Mouse (Mus musculus): ENCODE measurements around the gene Lrrtm4. TPM values are rescaled to one million over a fixed set of nuclear protein-coding genes. Genes with fewer than 3 reads are reported as not detected.

The Lrrtm4 gene
- polyA plus RNA-seq, 1 experiment from 2014 or later = not detected

DNA sequence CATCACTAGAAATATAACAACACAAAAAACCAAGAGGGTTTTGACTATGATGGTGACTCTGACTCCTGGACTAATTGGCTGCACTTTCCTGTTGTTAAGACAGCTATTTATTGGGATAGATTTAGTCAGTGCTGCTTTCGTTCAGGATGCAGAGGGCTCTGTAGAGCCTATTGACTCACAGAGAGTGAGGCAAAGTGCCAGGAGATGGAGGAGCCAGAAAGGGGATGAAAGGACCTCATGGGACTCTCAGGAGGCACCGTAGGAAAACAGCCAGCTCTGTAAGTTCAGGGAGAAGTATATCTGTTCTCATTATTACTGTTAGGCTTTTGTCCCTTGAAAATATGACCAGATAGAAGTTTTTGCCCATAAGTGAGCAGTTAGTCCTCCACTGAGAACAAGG, 190.8 kb downstream of the Lrrtm4 start:
- 91% methylated on average over 2 of the region's 2 CpGs for WGBS (ENCODE audit: missing documents)
- H3K79me2 ChIP-seq (ENCODE audit: inconsistent target) = no peaks in the 10 kb centered on the region
- H3K4me3 ChIP-seq (ENCODE audit: inconsistent target) = no peak overlapping the region
- no peaks in the 10 kb centered on the region for H3K36me3 ChIP-seq (ENCODE audit: inconsistent target)
- no peak overlapping the region for H3K27ac ChIP-seq

DNA sequence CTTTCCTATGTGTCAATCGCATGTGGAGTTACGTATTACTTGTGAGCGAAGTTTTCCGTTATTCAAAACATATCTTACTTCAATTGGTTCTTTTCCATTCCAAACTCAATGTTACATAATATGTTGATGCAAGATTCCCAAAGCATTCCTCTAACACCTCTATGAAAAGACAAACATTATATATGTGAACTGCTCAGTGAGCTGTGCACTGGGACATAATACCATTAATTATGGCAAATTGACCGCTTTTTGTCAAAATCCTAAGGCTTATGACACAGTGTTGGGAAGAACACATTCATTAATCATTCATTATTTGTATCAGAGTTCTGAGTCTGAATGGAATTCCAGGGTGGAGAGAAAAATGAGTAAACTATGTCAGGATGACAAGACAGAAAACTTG, 191.6 kb downstream of the Lrrtm4 start:
- 93% methylated on average over 5 of the region's 5 CpGs for WGBS (ENCODE audit: missing documents)
- Histone ChIP-seq H3K4me3 (ENCODE audit: inconsistent target) (no peak overlapping the region), H3K79me2 (ENCODE audit: inconsistent target) (no peaks in the 10 kb centered on the region), H3K36me3 (ENCODE audit: inconsistent target) (no peaks in the 10 kb centered on the region), H3K27ac (no peak overlapping the region)

DNA sequence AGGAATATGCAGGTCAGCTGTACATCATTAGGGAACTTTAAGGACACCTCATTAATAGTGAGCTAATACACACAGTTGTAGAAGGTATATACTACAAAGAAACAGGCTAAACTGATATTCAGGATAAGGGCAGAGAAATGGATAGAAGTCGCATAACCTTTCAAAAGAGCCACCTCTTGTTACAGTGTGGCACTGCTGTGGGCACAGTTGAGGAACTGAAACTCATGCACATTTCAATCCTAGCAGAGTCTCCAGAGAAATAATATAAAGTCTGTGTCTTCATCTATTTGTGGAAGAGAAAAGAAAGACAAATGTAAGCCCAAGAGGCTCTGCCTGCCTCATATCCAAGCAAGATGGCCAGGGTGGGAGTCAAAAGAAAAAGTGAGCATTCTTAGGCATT, 242.9 kb downstream of the Lrrtm4 start:
- Histone ChIP-seq H3K4me3 (ENCODE audit: inconsistent target) (no peak overlapping the region), H3K79me2 (ENCODE audit: inconsistent target) (no peaks in the 10 kb centered on the region), H3K27ac (no peak overlapping the region), H3K36me3 (ENCODE audit: inconsistent target) (no peaks in the 10 kb centered on the region)
- 18% methylated on average over 1 of the region's 1 CpGs for WGBS (ENCODE audit: missing documents)

DNA sequence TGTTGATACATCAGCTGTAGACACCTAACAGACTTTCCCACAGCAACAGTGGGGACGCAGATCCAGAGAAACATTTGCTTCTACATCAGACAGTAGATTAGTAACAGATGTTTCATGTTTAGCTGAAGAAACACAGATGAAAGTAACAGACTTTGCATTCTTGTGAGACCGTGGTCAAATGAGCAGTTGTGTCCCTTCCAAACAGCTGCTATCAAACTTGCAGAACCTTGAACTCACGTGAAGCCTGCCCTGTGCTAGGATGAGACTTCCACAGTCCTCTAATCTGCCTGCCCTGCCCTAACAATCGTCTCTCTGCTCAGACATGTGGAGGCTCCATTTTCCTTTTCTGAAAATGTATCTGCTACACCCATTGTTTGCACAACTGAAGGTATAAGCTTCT, 245.3 kb downstream of the Lrrtm4 start:
- H3K36me3 ChIP-seq (ENCODE audit: inconsistent target) = no peaks in the 10 kb centered on the region
- WGBS (ENCODE audit: missing documents) = 93% methylated on average over 4 of the region's 4 CpGs
- H3K4me3 ChIP-seq (ENCODE audit: inconsistent target) = no peak overlapping the region
- H3K79me2 ChIP-seq (ENCODE audit: inconsistent target) = no peaks in the 10 kb centered on the region
- H3K27ac ChIP-seq = no peak overlapping the region

DNA sequence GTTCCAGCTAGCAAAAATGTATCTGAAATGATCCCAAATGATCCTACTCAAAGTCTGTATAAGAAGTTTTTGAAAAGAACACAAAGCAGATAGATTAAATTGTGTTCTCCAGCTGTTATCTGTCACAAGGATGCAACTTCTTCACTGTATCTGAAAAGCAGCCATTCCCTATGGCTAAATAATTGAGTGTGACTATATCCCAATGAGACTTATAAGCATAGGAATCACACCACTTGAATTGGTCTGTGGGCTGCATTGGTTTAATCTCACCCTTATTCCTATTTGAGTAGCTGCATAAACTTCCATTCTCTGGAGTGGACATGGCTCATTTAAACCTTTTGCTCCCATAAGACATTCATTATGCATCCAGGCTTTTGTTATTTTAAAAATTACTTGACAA, 245.9 kb downstream of the Lrrtm4 start:
- H3K79me2 ChIP-seq (ENCODE audit: inconsistent target) = no peaks in the 10 kb centered on the region
- H3K27ac ChIP-seq = no peak overlapping the region

DNA sequence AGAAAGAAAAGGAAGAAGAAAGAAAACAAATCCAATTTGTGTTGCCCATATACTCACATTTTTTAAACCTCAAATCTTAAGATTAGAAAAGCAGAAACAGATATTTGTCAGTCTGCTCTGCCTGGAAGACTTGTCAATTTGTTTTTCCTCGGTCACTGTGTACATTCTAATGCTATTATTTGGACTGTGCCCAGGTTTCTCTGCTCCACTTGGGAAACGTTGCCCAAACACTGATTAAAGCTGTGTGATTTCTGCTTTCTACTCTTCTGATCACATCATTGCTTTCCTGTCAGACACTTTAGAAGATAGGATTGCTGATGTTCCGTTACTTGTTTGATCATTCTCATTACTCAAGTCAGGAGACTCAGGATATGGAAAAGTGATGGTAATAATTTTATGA, 247.1 kb downstream of the Lrrtm4 start:
- H3K27ac ChIP-seq = no peak overlapping the region
- H3K4me3 ChIP-seq (ENCODE audit: inconsistent target) = no peak overlapping the region
- WGBS (ENCODE audit: missing documents) = 96% methylated on average over 3 of the region's 3 CpGs
- H3K36me3 ChIP-seq (ENCODE audit: inconsistent target) = no peaks in the 10 kb centered on the region
- no peaks in the 10 kb centered on the region for H3K79me2 ChIP-seq (ENCODE audit: inconsistent target)

More for the DNA sequence above, 245.9 kb downstream of the Lrrtm4 start:
- no peak overlapping the region for H3K4me3 ChIP-seq (ENCODE audit: inconsistent target)
- no peaks in the 10 kb centered on the region for H3K36me3 ChIP-seq (ENCODE audit: inconsistent target)

DNA sequence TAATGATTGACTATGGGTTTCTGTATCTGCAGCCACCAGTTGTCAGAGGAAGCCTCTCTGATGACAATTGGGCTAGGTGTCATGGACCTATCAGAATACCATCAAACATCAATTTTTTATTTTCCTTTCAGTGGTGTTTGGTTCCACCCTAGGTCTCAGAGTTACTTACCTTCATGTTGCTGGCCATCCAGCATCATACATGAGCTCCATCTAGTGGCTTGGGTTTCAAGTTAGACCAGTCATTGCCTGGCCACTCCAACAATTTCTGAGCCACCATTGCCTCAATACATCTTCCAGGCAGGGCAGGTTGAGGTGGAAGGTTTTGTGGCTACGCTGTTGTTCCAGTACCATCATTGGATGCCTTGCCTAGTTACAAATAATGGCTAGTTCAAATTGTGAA, 268.3 kb downstream of the Lrrtm4 start:
- Histone ChIP-seq H3K27ac (no peak overlapping the region), H3K79me2 (ENCODE audit: inconsistent target) (no peaks in the 10 kb centered on the region), H3K36me3 (ENCODE audit: inconsistent target) (no peaks in the 10 kb centered on the region), H3K4me3 (ENCODE audit: inconsistent target) (no peak overlapping the region)
- WGBS (ENCODE audit: missing documents) = 89% methylated on average over 1 of the region's 1 CpGs

DNA sequence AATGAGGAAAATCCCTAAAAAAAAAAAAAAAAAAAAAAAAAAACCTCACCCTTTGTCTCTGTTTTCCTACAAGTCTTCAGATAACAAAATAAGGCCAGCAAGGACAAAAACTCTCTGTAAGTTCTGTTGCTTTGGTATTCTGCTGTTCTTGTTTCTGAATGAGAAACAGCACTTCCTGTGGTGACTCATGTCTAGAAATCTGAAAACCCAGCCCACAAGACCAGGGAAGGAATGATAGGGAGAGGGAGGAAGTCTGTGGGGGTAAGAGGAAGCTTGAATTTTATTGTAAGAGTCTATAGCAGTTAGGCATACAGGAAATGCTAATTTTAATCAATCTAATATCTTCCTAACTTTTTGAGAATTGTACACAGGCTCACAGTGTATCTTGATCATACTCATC, 283.2 kb downstream of the Lrrtm4 start:
- no peak overlapping the region for H3K4me3 ChIP-seq (ENCODE audit: inconsistent target)
- no peak overlapping the region for H3K27ac ChIP-seq
- no peaks in the 10 kb centered on the region for H3K79me2 ChIP-seq (ENCODE audit: inconsistent target)
- no peaks in the 10 kb centered on the region for H3K36me3 ChIP-seq (ENCODE audit: inconsistent target)

DNA sequence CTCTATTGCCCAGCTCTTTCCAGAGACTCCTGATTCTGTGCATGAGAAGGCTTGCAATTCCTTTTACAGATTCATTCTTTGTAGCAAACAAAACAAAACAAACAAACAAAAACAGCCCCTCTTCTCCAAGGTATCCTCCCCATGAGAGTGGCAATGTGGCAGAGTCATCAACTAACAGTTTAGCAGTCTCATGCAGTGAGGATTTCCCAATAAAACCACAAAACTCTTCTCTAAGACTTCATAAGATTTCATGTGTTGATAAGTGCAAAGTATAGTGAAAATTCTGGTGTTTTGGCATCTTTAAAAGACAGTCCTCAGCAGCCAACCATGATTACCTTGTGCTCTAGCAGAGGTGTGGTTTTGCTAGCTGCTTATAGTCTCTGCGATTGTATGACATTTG, 284.9 kb downstream of the Lrrtm4 start:
- Histone ChIP-seq H3K27ac (no peak overlapping the region), H3K36me3 (ENCODE audit: inconsistent target) (no peaks in the 10 kb centered on the region), H3K4me3 (ENCODE audit: inconsistent target) (no peak overlapping the region), H3K79me2 (ENCODE audit: inconsistent target) (no peaks in the 10 kb centered on the region)
- WGBS (ENCODE audit: missing documents) = 9% methylated on average over 1 of the region's 1 CpGs

DNA sequence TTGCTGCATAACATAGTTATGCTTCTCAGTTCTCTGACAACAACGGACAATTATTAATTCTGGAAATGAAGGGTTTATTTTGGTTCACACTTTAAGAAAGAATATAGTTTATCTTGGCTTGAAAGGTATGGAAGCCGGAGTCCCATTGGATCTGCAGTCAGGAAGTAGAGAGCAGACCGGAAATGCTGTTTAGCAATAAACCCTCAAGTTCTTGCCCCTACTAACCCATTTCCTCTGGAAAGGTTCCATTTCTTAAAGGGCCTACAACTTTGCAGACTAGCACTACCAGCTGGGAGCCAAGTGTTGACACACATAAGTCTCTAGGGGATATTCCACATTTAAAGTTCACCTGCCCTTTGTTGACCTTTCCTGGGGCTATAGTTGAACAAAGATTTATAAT, 309.7 kb downstream of the Lrrtm4 start:
- Histone ChIP-seq H3K79me2 (ENCODE audit: inconsistent target) (no peaks in the 10 kb centered on the region), H3K36me3 (ENCODE audit: inconsistent target) (no peaks in the 10 kb centered on the region), H3K27ac (no peak overlapping the region), H3K4me3 (ENCODE audit: inconsistent target) (no peak overlapping the region)
- WGBS (ENCODE audit: missing documents) = 68% methylated on average over 3 of the region's 3 CpGs

DNA sequence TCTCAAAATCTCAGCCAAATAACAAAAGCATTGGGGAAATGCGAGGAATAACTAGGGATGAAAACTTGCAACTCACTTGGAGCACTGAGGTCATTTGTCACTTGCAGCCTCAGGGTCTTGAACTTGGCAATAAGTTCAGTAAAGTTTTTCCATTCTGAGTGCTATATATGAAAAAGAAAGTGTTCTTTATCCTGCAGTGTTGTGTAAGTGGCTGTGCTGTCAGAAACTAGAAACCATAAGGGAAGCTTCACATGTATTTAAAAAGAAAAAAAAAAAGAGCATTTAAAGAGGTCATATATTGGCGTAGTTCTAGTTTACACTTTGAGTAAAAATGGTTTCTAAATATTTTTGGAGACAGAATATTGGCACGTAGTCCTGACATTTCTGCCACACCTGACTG, 313.1 kb downstream of the Lrrtm4 start:
- 88% methylated on average over 3 of the region's 3 CpGs for WGBS (ENCODE audit: missing documents)
- no peak overlapping the region for H3K27ac ChIP-seq
- H3K79me2 ChIP-seq (ENCODE audit: inconsistent target) = no peaks in the 10 kb centered on the region
- no peaks in the 10 kb centered on the region for H3K36me3 ChIP-seq (ENCODE audit: inconsistent target)
- no peak overlapping the region for H3K4me3 ChIP-seq (ENCODE audit: inconsistent target)

DNA sequence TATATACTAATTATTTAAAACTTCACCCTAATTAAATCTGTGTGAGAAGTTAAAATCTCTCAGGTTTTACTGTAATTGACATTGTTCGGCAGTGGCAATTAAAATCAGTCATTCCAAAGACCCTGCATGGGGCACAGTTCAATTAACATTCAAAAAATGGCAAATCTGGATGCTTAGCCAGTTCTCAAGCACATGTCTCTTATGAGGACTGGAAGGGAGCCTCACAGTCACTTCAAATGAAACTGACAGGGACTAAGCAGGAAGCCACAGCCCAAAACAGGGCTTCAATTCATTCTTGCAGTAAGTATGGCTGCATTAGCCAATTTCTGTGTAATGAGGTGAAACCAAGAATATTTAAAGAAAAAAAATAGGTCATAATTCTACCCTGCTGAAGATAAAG, 333.6 kb downstream of the Lrrtm4 start:
- WGBS (ENCODE audit: missing documents) = 88% methylated on average over 1 of the region's 1 CpGs

DNA sequence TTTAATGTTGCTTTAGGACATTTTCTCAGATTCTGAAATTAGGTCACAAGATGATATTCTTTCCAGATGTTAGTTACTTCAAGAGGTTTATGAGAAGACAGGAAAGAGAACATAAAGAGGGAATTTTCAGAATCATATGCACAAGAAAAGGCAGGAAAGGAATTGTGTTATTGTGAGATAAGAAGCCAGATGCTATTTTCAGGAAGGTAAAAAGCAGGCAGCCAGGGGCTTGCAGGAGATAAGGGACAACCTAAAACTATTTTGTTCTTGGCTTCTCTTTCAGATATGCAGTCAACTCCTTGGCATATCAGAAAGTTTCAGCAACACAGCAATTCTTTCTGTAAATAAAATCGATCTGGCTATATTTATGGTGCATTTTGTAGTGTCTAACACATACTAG, 338.4 kb downstream of the Lrrtm4 start:
- Histone ChIP-seq H3K36me3 (ENCODE audit: inconsistent target) (no peaks in the 10 kb centered on the region), H3K4me3 (ENCODE audit: inconsistent target) (no peak overlapping the region), H3K27ac (no peak overlapping the region), H3K79me2 (ENCODE audit: inconsistent target) (no peaks in the 10 kb centered on the region)
- WGBS (ENCODE audit: missing documents) = 0% methylated on average over 1 of the region's 1 CpGs

More for the DNA sequence above, 333.6 kb downstream of the Lrrtm4 start:
- H3K79me2 ChIP-seq (ENCODE audit: inconsistent target) = no peaks in the 10 kb centered on the region
- H3K4me3 ChIP-seq (ENCODE audit: inconsistent target) = no peak overlapping the region
- H3K36me3 ChIP-seq (ENCODE audit: inconsistent target) = no peaks in the 10 kb centered on the region
- H3K27ac ChIP-seq = no peak overlapping the region

DNA sequence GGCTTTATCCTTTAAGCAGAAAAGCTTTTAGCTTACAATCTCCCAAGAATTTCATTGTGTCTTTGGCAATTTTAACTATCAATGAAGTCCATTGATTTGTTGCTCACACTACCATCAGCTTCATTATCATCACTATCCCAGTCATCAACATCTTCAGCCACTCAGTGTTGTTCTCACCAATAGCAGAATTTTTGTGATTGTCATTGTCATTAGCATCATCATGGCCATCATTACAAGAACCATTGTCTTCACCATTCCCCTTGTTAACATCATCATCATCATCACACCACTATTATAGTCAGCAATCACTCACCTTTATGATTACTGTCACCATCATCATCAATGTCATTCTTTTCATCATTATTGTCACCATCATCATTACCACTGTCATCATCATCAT, 344.9 kb downstream of the Lrrtm4 start:
- Histone ChIP-seq H3K36me3 (ENCODE audit: inconsistent target) (no peaks in the 10 kb centered on the region), H3K79me2 (ENCODE audit: inconsistent target) (no peaks in the 10 kb centered on the region), H3K4me3 (ENCODE audit: inconsistent target) (no peak overlapping the region), H3K27ac (no peak overlapping the region)

DNA sequence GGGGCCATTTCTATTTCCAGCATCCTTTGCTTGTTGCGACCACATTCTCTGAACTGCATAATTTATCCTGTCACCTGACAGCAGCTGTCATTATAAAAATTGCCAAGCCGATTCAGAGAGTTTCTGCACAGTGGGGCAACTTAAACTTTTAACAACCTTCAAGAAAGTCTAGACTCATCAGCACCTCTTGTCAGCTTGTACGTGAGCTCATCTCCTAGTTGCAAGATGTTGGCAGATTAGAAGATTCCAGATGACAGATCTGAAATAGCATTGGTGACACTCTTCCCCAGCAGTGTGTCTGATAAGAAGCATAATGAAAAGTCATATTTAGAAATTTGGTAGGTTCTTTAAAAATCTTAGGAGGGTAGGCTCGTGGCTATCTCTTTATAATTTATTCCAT, 347.9 kb downstream of the Lrrtm4 start:
- Histone ChIP-seq H3K4me3 (ENCODE audit: inconsistent target) (no peak overlapping the region), H3K79me2 (ENCODE audit: inconsistent target) (no peaks in the 10 kb centered on the region), H3K27ac (no peak overlapping the region), H3K36me3 (ENCODE audit: inconsistent target) (no peaks in the 10 kb centered on the region)
- 82% methylated on average over 4 of the region's 4 CpGs for WGBS (ENCODE audit: missing documents)

DNA sequence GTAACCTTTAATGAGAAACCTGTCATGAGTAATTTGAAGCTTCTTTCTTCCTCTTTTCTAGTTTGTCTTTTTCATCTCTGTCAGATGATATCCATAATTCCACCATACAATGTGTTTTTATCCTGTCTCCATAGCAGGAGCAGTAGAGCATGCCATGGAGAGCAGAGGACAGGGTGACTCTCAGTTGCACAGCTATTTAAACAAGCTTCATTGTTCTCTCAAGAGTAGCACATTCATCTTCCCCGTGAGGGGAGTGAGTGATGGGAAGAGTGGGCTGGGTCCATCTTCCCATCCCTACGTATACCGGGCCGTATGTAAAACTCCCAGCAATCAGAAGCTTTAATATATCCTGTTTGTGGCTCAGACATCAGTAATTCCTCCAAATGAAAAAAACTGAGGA, 370.9 kb downstream of the Lrrtm4 start:
- Histone ChIP-seq H3K27ac (no peak overlapping the region), H3K79me2 (ENCODE audit: inconsistent target) (no peaks in the 10 kb centered on the region), H3K36me3 (ENCODE audit: inconsistent target) (no peaks in the 10 kb centered on the region), H3K4me3 (ENCODE audit: inconsistent target) (no peak overlapping the region)
- 95% methylated on average over 4 of the region's 4 CpGs for WGBS (ENCODE audit: missing documents)

DNA sequence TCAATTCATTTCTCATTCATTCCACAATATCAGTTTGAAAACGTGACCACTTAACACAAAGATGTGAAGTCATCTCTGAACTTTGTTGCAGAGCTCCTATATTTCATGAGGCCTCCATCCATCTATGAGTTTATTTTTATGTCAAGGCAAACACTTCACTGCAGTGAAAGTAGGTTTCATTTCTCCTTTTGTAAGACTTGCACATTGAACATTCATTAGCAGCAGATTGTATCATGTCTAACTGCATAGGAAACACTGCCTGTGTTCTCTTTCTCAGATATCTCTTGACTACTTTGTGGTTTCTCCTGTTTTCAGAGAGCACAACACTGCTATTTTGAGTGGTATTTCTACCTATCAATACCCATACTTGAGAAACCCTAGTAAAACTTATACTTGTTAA, 388.1 kb downstream of the Lrrtm4 start:
- no peaks in the 10 kb centered on the region for H3K79me2 ChIP-seq (ENCODE audit: inconsistent target)
- H3K27ac ChIP-seq = no peak overlapping the region
- 9% methylated on average over 1 of the region's 1 CpGs for WGBS (ENCODE audit: missing documents)
- no peaks in the 10 kb centered on the region for H3K36me3 ChIP-seq (ENCODE audit: inconsistent target)
- no peak overlapping the region for H3K4me3 ChIP-seq (ENCODE audit: inconsistent target)

All from macrophage (primary cell).